ENCODE assay signal across 8 mouse cellular contexts in the genomic region with DNA sequence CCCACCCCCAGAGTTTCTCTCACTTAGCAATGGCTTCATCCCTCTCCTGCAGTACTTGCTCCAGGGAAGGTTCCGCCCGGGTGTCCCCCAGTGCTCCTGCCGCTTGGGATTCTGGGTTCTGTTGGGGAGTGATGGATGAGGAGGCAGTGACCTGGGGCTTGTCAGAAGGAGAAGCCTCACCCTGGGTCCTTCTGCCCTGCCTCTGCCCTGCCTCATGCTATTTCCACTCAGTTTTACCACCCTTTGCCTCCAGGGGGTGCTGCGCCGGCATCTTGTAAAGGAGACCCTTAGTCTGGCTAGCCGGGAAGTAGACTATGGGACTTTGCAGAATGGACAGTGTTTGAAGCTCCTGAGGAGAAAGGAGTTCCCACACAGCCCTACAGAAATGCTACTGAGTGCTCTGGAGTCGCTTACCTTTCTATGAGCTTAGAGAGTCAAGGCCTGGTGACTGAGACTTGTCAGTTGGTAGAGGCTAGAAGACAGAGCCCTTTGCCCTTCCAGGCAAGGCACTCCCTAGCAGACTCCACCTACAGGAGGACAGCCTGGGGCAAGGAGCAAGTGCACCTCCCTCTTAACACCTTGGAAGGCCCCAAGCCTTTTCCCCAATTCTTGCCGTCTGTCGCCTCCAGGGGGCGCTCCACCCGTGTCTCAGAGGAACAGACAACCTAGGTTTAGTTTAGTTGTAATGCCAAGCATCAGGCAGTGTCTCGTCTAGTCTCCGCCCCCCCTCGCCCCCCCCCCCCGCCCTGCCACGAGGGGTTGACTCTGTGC. TPM values are rescaled to one million over a fixed set of nuclear protein-coding genes. Genes with fewer than 3 reads are reported as not detected.
DNase-seq lines count a peak whose midpoint lies in the region; ATAC-seq and TF ChIP-seq lines count a peak whose summit lies in the region.

No protein-coding gene starts in this region.

- TF ChIP-seq EP300 in MEL (IDR thresholded peaks at IDR 0.05; ENCODE audit: low read depth in 1 of 2, low read length in 2 of 2): no peak

- H3K27me3 ChIP-seq in MEL (ENCODE audit: control insufficient read depth in 1 of 2, insufficient read depth in 2 of 2, low read length in 2 of 2): no peaks in the 10 kb centered on the region
- no peaks in the 10 kb centered on the region for H3K27me3 ChIP-seq in embryonic facial prominence, embryonic 15.5 days

- H3K9ac ChIP-seq in MEL (ENCODE audit: control insufficient read depth, low read depth, low read length, poor library complexity, severe bottlenecking): no peak overlapping the region
- H3K9ac ChIP-seq in embryonic facial prominence, embryonic 15.5 days: no peak overlapping the region

- no peak for ATAC-seq in embryonic facial prominence, embryonic 15.5 days (ENCODE audit: insufficient number of reproducible peaks, low FRiP score, low TSS enrichment, low read depth)
- 0 out of 2 replicates have a peak, but pooled peaks have one; percentile 6 for ATAC-seq in megakaryocyte, adult 5-6 weeks (ENCODE audit: poor library complexity, severe bottlenecking)
- ATAC-seq in monocyte, adult 5-6 weeks (replicated peaks; ENCODE audit: insufficient number of reproducible peaks, low FRiP score, low TSS enrichment, poor library complexity, severe bottlenecking): no peak

- H3K9me3 ChIP-seq in MEL (replicated peaks; ENCODE audit: insufficient read depth, low read length): no peaks in the 10 kb centered on the region
- H3K9me3 ChIP-seq in embryonic facial prominence, embryonic 15.5 days (replicated peaks): no peaks in the 10 kb centered on the region

- peak overlapping the region; percentile 32; the same call in 1 of the 2 replicates for H3K4me2 ChIP-seq in embryonic facial prominence, embryonic 15.5 days (replicated peaks)

- intact Hi-C loops in heart, postnatal 25 days (cut with DNase I): loop anchor here (5.0 kb wide), 2 partner anchors 174 to 274 kb away; a partner anchor contains a TSS

- no peak overlapping the region for H3K4me3 ChIP-seq in MEL (ENCODE audit: control insufficient read depth in 1 of 2, insufficient read depth in 1 of 2, low read depth in 2 of 2, low read length in 2 of 2)
- no peak overlapping the region for H3K4me3 ChIP-seq in embryonic facial prominence, embryonic 15.5 days (replicated peaks)

- no peak for TF ChIP-seq POLR2A in MEL (IDR thresholded peaks at IDR 0.05; ENCODE audit: control insufficient read depth in 1 of 2, insufficient read depth in 1 of 2, low read depth in 1 of 2, low read length in 2 of 2, poor library complexity in 1 of 2)

- TF ChIP-seq RAD21 in MEL (IDR thresholded peaks at IDR 0.05; ENCODE audit: low read depth, low read length): peak; percentile 22

- peak overlapping the region; percentile 13; the same call in 1 of the 2 replicates for H3K27ac ChIP-seq in MEL (ENCODE audit: control insufficient read depth, low read depth, low read length)
- 0 out of 2 replicates have a peak overlapping the region, but pooled peaks have one; percentile 31 for H3K27ac ChIP-seq in embryonic facial prominence, embryonic 15.5 days (replicated peaks)

- H3K4me1 ChIP-seq in MEL (ENCODE audit: control insufficient read depth in 1 of 2, insufficient read depth in 2 of 2, low read length in 2 of 2): peaks cover 2 to 13% of the 10 kb centered on the region in 2 experiments; a peak in 3 of 4 replicates
- H3K4me1 ChIP-seq in embryonic facial prominence, embryonic 15.5 days: peaks cover 44% of the 10 kb centered on the region

- TF ChIP-seq CTCF in MEL (IDR thresholded peaks at IDR 0.05 in 2 of 3, conservative IDR thresholded peaks at IDR 0.05 in 1 of 3; ENCODE audit: control insufficient read depth in 1 of 3, insufficient read depth in 1 of 3, low read depth in 2 of 3, low read length in 3 of 3, poor library complexity in 1 of 3, severe bottlenecking in 1 of 3): peak; percentile 66 to 93 (median 78)

- H3K36me3 ChIP-seq in MEL (ENCODE audit: control insufficient read depth in 1 of 2, insufficient read depth in 2 of 2, low read length in 2 of 2): peaks cover 0 to 3% of the 10 kb centered on the region in 2 experiments; a peak in 2 of 4 replicates
- H3K36me3 ChIP-seq in embryonic facial prominence, embryonic 15.5 days: no peaks in the 10 kb centered on the region

- peaks cover 5% of the 10 kb centered on the region; the same call in 1 of the 2 replicates for H3K79me2 ChIP-seq in MEL (ENCODE audit: control insufficient read depth, insufficient read depth, low read length, poor library complexity)

- DNase-seq in MEL (ENCODE audit: low read depth, low spot score): peak; percentile 84
- peak; percentile 61 to 67 for DNase-seq in adrenal gland, postnatal 4 days (ENCODE audit: low spot score in 2 of 2)
- DNase-seq in heart, postnatal 25 days (ENCODE audit: low spot score): peak; percentile 42
- peak; percentile 65 to 72 for DNase-seq in layer of hippocampus, postnatal 14 days (ENCODE audit: low spot score in 2 of 2)
- DNase-seq in spleen, postnatal 10 days (ENCODE audit: low spot score in 2 of 2): peak; percentile 83 to 91

- 9% methylated on average over 13 of the region's 16 CpGs for WGBS in embryonic facial prominence, embryonic 15.5 days

TF ChIP-seq in MEL, 35 proteins besides CTCF, POLR2A, EP300 and RAD21 (continues in another document):
- TF ChIP-seq MXI1 (IDR thresholded peaks at IDR 0.05; ENCODE audit: low read depth, low read length) (no peak), USF1 (IDR thresholded peaks at IDR 0.05; ENCODE audit: low read depth, low read length) (no peak), MAX (IDR thresholded peaks at IDR 0.05; ENCODE audit: low read length) (no peak), CHD1 (IDR thresholded peaks at IDR 0.05; ENCODE audit: low read depth, low read length) (no peak), RCOR1 (IDR thresholded peaks at IDR 0.05; ENCODE audit: low read depth, low read length) (no peak), CHD2 (IDR thresholded peaks at IDR 0.05; ENCODE audit: low read length) (no peak), GATA1 (IDR thresholded peaks at IDR 0.05; ENCODE audit: low read depth, low read length) (no peak), BHLHE40 (IDR thresholded peaks at IDR 0.05; ENCODE audit: borderline replicate concordance, low read depth, low read length) (no peak)

RNA-seq across cellular contexts. Expression of a gene that starts 3.9 kb away (rescaled TPM):
- 43.0 and 55.9 TPM in 2 replicates for total RNA-seq in MEL (2012; rRNA removed)
- polyA plus RNA-seq in MEL (2012; ENCODE audit: insufficient read depth in 1 of 2, insufficient read length in 2 of 2, low read depth in 1 of 2, low replicate concordance in 2 of 2, missing spikeins in 1 of 2): 10 to 100 TPM in 1 of 2 experiments, not detected in 1; 51.7 TPM
- total RNA-seq in adrenal gland, postnatal 4 days (2021): 10 to 100 TPM; 54.9 to 55.5 TPM
- 66.0 and 68.9 TPM in 2 replicates for polyA plus RNA-seq in embryonic facial prominence, embryonic 15.5 days (2015; fragmentation: Nextera tagmentation; extraction: Ambion mirVana)
- 10 to 100 TPM; 59.4 to 65.8 TPM for total RNA-seq in heart, postnatal 25 days (2021)
- 10 to 100 TPM; 39.3 to 40.4 TPM for total RNA-seq in layer of hippocampus, postnatal 14 days (2021)
- 52.5 and 55.0 TPM in 2 replicates for total RNA-seq in megakaryocyte, adult 5-6 weeks (2015)
- 22.9 and 32.7 TPM in 2 replicates for total RNA-seq in megakaryocyte, adult 5-6 weeks (2017)
- 13.0 to 27.0 TPM (median 24.1 TPM) in 3 replicates for total RNA-seq in monocyte, adult 5-6 weeks (2017)

RNA-seq across cellular contexts. Expression of a gene that starts 10.4 kb away (rescaled TPM):
- 3.2 and 3.3 TPM in 2 replicates for total RNA-seq in MEL (2012; rRNA removed)
- 1 to 10 TPM in 1 of 2 experiments, not detected in 1; 6.0 TPM for polyA plus RNA-seq in MEL (2012; ENCODE audit: insufficient read depth in 1 of 2, insufficient read length in 2 of 2, low read depth in 1 of 2, low replicate concordance in 2 of 2, missing spikeins in 1 of 2)
- 10 to 100 TPM; 17.5 to 20.3 TPM for total RNA-seq in adrenal gland, postnatal 4 days (2021)
- polyA plus RNA-seq in embryonic facial prominence, embryonic 15.5 days (2015; fragmentation: Nextera tagmentation; extraction: Ambion mirVana): 16.2 and 19.7 TPM in 2 replicates
- total RNA-seq in heart, postnatal 25 days (2021): 1 to 10 TPM; 2.2 to 2.3 TPM
- 100 to 1,000 TPM; 157 to 160 TPM for total RNA-seq in layer of hippocampus, postnatal 14 days (2021)
- total RNA-seq in megakaryocyte, adult 5-6 weeks (2015): 0.09 TPM in 1 of 2 replicates, not detected in the other
- not detected in 2 replicates for total RNA-seq in megakaryocyte, adult 5-6 weeks (2017)
- total RNA-seq in monocyte, adult 5-6 weeks (2017): 0.29 to 0.76 TPM in 2 of 3 replicates, not detected in the other

RNA-seq across cellular contexts. Expression of a gene that starts 26.8 kb away (rescaled TPM):
- total RNA-seq in MEL (2012; rRNA removed): not detected in 2 replicates
- polyA plus RNA-seq in MEL (2012; ENCODE audit: insufficient read depth in 1 of 2, insufficient read length in 2 of 2, low read depth in 1 of 2, low replicate concordance in 2 of 2, missing spikeins in 1 of 2): 1 to 10 TPM in 1 of 2 experiments, not detected in 1; 1.1 TPM
- total RNA-seq in adrenal gland, postnatal 4 days (2021): 1 to 10 TPM; 8.6 to 9.4 TPM
- 39.7 and 50.9 TPM in 2 replicates for polyA plus RNA-seq in embryonic facial prominence, embryonic 15.5 days (2015; fragmentation: Nextera tagmentation; extraction: Ambion mirVana)
- total RNA-seq in heart, postnatal 25 days (2021): not detected
- 1 to 10 TPM; 2.0 to 2.7 TPM for total RNA-seq in layer of hippocampus, postnatal 14 days (2021)
- total RNA-seq in megakaryocyte, adult 5-6 weeks (2015): not detected in 2 replicates
- not detected in 2 replicates for total RNA-seq in megakaryocyte, adult 5-6 weeks (2017)
- total RNA-seq in monocyte, adult 5-6 weeks (2017): not detected in 3 replicates

RNA-seq across cellular contexts. Expression of a gene that starts 51.1 kb away (rescaled TPM):
- total RNA-seq in MEL (2012; rRNA removed): 6.5 and 7.4 TPM in 2 replicates
- polyA plus RNA-seq in MEL (2012; ENCODE audit: insufficient read depth in 1 of 2, insufficient read length in 2 of 2, low read depth in 1 of 2, low replicate concordance in 2 of 2, missing spikeins in 1 of 2): 10 to 100 TPM in 1 of 2 experiments, not detected in 1; 15.6 TPM
- total RNA-seq in adrenal gland, postnatal 4 days (2021): 10 to 100 TPM; 27.9 to 28.8 TPM
- polyA plus RNA-seq in embryonic facial prominence, embryonic 15.5 days (2015; fragmentation: Nextera tagmentation; extraction: Ambion mirVana): 32.9 and 36.3 TPM in 2 replicates
- 10 to 100 TPM; 35.9 to 37.0 TPM for total RNA-seq in heart, postnatal 25 days (2021)
- 10 to 100 TPM; 37.0 to 37.4 TPM for total RNA-seq in layer of hippocampus, postnatal 14 days (2021)
- total RNA-seq in megakaryocyte, adult 5-6 weeks (2015): 15.5 and 16.3 TPM in 2 replicates
- 3.5 and 10.0 TPM in 2 replicates for total RNA-seq in megakaryocyte, adult 5-6 weeks (2017)
- total RNA-seq in monocyte, adult 5-6 weeks (2017): 3.8 to 6.5 TPM (median 5.5 TPM) in 3 replicates

RNA-seq across cellular contexts. Expression of a gene that starts 51.9 kb away (rescaled TPM):
- total RNA-seq in MEL (2012; rRNA removed): 87.5 and 101 TPM in 2 replicates
- polyA plus RNA-seq in MEL (2012; ENCODE audit: insufficient read depth in 1 of 2, insufficient read length in 2 of 2, low read depth in 1 of 2, low replicate concordance in 2 of 2, missing spikeins in 1 of 2): 100 to 1,000 TPM in 1 of 2 experiments, not detected in 1; 222 TPM
- total RNA-seq in adrenal gland, postnatal 4 days (2021): 10 to 100 TPM; 49.7 to 50.1 TPM
- 102 and 115 TPM in 2 replicates for polyA plus RNA-seq in embryonic facial prominence, embryonic 15.5 days (2015; fragmentation: Nextera tagmentation; extraction: Ambion mirVana)
- total RNA-seq in heart, postnatal 25 days (2021): 10 to 100 TPM; 22.3 to 22.7 TPM
- 10 to 100 TPM; 49.4 to 51.6 TPM for total RNA-seq in layer of hippocampus, postnatal 14 days (2021)
- 29.4 and 34.2 TPM in 2 replicates for total RNA-seq in megakaryocyte, adult 5-6 weeks (2015)
- total RNA-seq in megakaryocyte, adult 5-6 weeks (2017): 24.2 and 27.6 TPM in 2 replicates
- total RNA-seq in monocyte, adult 5-6 weeks (2017): 50.6 to 85.3 TPM (median 72.7 TPM) in 3 replicates

Comparison
In these comparisons a context has a peak if more than half of its experiments do, and no peak if none do; other contexts are left out.
1. RNA of a gene that starts 10.4 kb away (total RNA-seq): 157 to 160 TPM in layer of hippocampus, postnatal 14 days; 17.5 to 20.3 TPM in adrenal gland, postnatal 4 days, 3.2 to 3.3 TPM in MEL, 2.2 to 2.3 TPM in heart, postnatal 25 days, 0.29 to 0.76 TPM in monocyte, adult 5-6 weeks and 0.09 TPM in megakaryocyte, adult 5-6 weeks; every median in the first group is over 4 times any median in the second.
2. Peak in every context shown above with its lines, with median percentiles within 50 percentile points of each other: DNase-seq.